Mouse (Mus musculus) limb, embryonic 14.5 days (tissue): ENCODE results near the gene 1700021F05Rik. TPM values are rescaled to one million over a fixed set of nuclear protein-coding genes. Genes with fewer than 3 reads are reported as not detected.

ENCODE experiments used
- ATAC-seq: fragments of 200-750 bp; cut with Nextera tagmentation; 2 replicates; pipeline ENCODE4 v1.8.0; 2017; ENCODE audit warnings: low read depth, moderate number of reproducible peaks, moderate TSS enrichment; ENCODE audit not compliant: low FRiP score
- DNase-seq: peaks from one replicate; pipeline ENCODE4 v3.0.0-alpha.2; 2015; ENCODE audit warnings: low spot score
- H3K27ac ChIP-seq: fragments of 300-500 bp; sonication (generic); replicated peaks from 2 replicates; pipeline ENCODE4 v1.5.1; 2014; ENCODE audit warnings: low read depth, mild to moderate bottlenecking, low read length, moderate library complexity, mixed read lengths
- H3K27me3 ChIP-seq: fragments of 300-500 bp; sonication (generic); 2 replicates; pipeline ENCODE4 v1.6.1; 2014; ENCODE audit warnings: low read length, mixed read lengths; ENCODE audit not compliant: control insufficient read depth, insufficient read depth
- H3K36me3 ChIP-seq: fragments of 300-500 bp; sonication (generic); 2 replicates; pipeline ENCODE4 v1.6.1; 2014; ENCODE audit warnings: mild to moderate bottlenecking, low read length, moderate library complexity, mixed read lengths; ENCODE audit not compliant: control insufficient read depth, insufficient read depth
- H3K4me1 ChIP-seq: fragments of 300-500 bp; sonication (generic); 2 replicates; pipeline ENCODE4 v1.6.1; 2014; ENCODE audit warnings: antibody characterized with exemption, low read length, mixed read lengths; ENCODE audit not compliant: control insufficient read depth, insufficient read depth
- H3K4me2 ChIP-seq: fragments of 300-500 bp; sonication (generic); replicated peaks from 2 replicates; pipeline ENCODE4 v1.6.1; 2014; ENCODE audit warnings: low read depth, mild to moderate bottlenecking, low read length, moderate library complexity; ENCODE audit not compliant: severe bottlenecking
- H3K4me3 ChIP-seq: fragments of 300-500 bp; sonication (generic); replicated peaks from 2 replicates; pipeline ENCODE4 v1.5.1; 2014; ENCODE audit warnings: low read length
- H3K9ac ChIP-seq: fragments of 300-500 bp; sonication (generic); 2 replicates; pipeline ENCODE4 v1.6.1; 2014; ENCODE audit warnings: mild to moderate bottlenecking, low read depth, low read length, moderate library complexity; ENCODE audit not compliant: severe bottlenecking
- H3K9me3 ChIP-seq: fragments of 300-500 bp; sonication (generic); 2 replicates; pipeline ENCODE4 v1.6.1; 2016; ENCODE audit warnings: low read length; ENCODE audit not compliant: control insufficient read depth
- POLR2A ChIP-seq: fragments of 200-500 bp; IDR thresholded peaks from 2 replicates; pipeline ENCODE4 v1.8.0; 2012; ENCODE audit warnings: inconsistent platforms, mild to moderate bottlenecking, moderate library complexity, borderline replicate concordance; ENCODE audit not compliant: insufficient read depth, insufficient read length; ENCODE audit errors: extremely low read depth
- WGBS: fragments of 180-500 bp; shearing (Covaris S2); extraction: QIAGEN DNeasy Blood & Tissue Kit; methylation state at CpG from one replicate; pipeline ENCODE4 v1.1.7; 2014; 5-methylcytosine and 5-hydroxymethylcytosine counted together
- polyA plus RNA-seq, 2 experiments: library from polyadenylated mRNA; depleted of rRNA in 1 of 2; stranded (reverse) in 1 of 2; unstranded in 1 of 2; fragments of >200 nt; fragmentation: Nextera tagmentation in 1 of 2; extraction: Ambion mirVana in 1 of 2; gene quantifications; 2 replicates each; pipeline versions ENCODE4 v1.2.1 to v1.2.3; 2012 to 2014

1700021F05Rik gene
- 21.1 and 24.0 TPM in 2 replicates for polyA plus RNA-seq (2012; rRNA removed)
- polyA plus RNA-seq (2014; fragmentation: Nextera tagmentation; extraction: Ambion mirVana), result 57.6 and 61.4 TPM in 2 replicates

DNA sequence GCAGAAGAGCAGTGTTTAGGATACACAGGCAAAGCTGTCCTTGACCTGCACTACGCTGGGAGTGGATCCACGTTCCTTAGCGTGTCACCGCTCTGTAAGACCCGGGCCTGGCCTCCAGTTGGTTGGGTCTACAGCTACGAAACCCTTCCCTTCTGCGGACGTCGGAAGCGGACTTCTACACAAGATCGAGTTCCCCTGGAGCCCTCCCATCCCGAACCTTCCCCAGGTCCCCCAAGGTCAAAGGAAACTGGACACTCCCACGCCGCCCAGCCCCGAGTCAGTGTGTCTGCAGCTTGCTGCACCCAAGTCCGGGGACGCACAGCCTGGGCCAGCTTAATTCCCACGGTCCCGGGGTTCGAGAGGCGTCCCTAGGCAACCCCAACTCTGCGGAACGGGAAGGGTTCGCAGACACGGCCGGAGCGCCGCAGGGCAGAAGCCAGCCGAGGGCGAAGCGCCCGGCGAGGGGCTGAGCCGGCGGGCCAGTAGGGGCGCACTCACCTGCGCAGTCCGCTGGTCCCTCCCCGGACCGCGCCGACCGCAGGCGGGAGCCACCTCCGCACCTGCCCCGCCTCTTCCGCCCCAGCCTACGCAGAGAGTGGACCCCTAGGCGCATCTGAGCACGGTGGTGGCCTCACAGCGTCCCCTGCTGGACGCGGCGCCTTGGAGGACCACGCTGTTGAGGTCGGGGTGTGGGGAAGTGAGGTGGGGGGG lies at the start of gene 1700021F05Rik:
1700021F05Rik (minus strand) TSS at position 553 of the 711 bp plus-strand sequence.
- H3K9ac ChIP-seq, result peak within 1 kb of the TSS; percentile 91
- H3K9me3 ChIP-seq, result no peaks in the 10 kb centered on the region
- H3K4me1 ChIP-seq, result peaks cover 12% of the 10 kb centered on the region
- 0 out of 2 replicates have a peak, but pooled peaks cover 3% of the 10 kb centered on the region for H3K36me3 ChIP-seq
- 0% methylated on average over 36 of the region's 56 CpGs for WGBS
- peak; percentile 94 for DNase-seq
- H3K4me3 ChIP-seq, result peak within 1 kb of the TSS; percentile 88
- ATAC-seq, result peak; percentile 99
- peak within 1 kb of the TSS; percentile 66 for H3K4me2 ChIP-seq
- peak; percentile 90 for TF ChIP-seq POLR2A
- no peaks in the 10 kb centered on the region for H3K27me3 ChIP-seq
- H3K27ac ChIP-seq, result peak within 1 kb of the TSS; percentile 75

DNA sequence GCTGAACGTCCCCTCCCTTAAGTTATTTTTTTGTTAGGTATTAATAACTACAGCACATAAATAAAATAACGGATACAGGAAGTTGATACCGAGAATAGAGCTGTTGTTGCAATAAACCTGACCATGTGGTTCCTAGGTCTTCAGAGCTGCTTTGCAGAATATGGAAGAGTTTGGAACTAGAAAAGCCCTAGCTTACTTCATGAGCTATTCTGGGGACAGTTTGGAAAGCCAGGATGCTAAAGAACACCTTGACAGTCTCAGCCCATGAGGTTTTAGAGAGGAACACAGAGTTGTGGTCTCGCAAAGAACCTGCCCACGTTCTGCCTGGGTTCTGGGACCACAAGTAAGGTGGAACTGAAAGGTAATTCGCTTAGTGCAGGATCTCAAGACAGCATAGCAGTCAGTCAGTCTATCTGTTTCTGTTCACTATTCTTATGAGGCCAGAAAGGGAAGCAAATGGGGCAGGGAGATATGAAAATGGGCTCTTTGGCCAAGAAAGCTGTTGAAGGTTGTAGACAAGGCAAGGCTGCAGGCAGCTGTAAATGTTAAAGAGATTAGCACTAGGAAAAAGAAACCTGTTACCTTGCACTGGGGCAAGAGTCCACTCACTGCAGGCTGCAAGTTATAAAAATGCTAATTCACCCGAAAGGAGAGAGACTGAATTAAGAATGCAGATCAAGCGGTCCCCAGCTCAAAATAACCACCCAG lies 47.8 kb upstream of the 1700021F05Rik start:
- no peak for TF ChIP-seq POLR2A
- DNase-seq (no peak), ATAC-seq (no peak)
- H3K9me3 ChIP-seq, result no peaks in the 10 kb centered on the region
- H3K36me3 ChIP-seq, result peaks cover 11% of the 10 kb centered on the region
- peak overlapping the region; percentile 12; the same call in 1 of the 2 replicates for H3K9ac ChIP-seq
- no peak overlapping the region for H3K4me3 ChIP-seq
- no peak overlapping the region for H3K27ac ChIP-seq
- no peak overlapping the region for H3K4me2 ChIP-seq
- H3K4me1 ChIP-seq, result no peaks in the 10 kb centered on the region; the same call in 1 of the 2 replicates
- H3K27me3 ChIP-seq, result no peaks in the 10 kb centered on the region
- WGBS, result 56% methylated on average over 8 of the region's 8 CpGs

DNA sequence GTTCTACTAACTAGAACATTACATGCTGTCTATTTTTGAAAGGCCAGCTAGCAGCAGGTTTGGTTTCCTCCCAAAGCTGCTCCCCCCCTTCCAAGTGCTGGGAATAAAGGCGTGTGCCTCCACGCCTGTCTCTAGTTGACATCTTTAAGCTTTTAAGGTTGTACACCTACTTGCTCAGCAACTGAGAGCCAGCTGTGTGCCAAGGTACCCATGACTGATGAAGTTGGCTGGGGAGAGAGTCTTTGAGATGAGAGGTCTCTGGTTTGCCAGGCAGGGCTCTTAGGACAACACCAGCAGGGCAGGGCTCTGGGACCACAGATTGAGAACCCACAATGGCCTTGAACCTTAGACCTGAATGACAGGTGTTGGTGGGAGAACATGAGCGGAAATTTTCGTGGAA lies 43.7 kb upstream of the 1700021F05Rik start:
- Histone ChIP-seq H3K27me3 (no peaks in the 10 kb centered on the region), H3K36me3 (peaks cover 27% of the 10 kb centered on the region), H3K9me3 (no peaks in the 10 kb centered on the region), H3K4me3 (no peak overlapping the region), H3K4me2 (no peak overlapping the region), H3K27ac (no peak overlapping the region), H3K9ac (no peak overlapping the region), H3K4me1 (no peaks in the 10 kb centered on the region; the same call in 1 of the 2 replicates)
- ATAC-seq, result no peak
- no peak for TF ChIP-seq POLR2A
- 89% methylated on average over 4 of the region's 4 CpGs for WGBS
- DNase-seq, result no peak

DNA sequence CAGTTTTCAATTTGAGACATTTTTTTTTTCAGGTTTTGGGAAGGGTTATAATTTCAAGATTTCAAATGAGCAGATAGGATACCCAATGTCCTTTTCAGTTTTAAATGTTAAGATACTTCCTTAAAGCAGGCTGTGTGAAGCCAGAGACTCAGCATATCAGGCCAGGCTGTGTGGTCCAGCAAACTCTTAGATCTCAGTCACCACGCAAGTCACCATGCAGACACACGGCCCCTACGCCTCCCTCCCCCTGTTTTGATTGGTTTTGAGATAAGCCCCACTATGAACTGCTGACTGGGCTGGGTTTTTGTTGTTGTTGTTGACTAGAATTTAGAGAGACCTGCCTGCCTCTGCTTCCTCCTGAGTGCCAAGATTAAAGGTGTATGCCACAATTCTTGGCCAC lies 40.5 kb upstream of the 1700021F05Rik start:
- DNase-seq, result no peak
- peaks cover 3% of the 10 kb centered on the region for H3K4me1 ChIP-seq
- no peak for ATAC-seq
- H3K9ac ChIP-seq, result peak overlapping the region; percentile 96
- TF ChIP-seq POLR2A, result no peak
- H3K36me3 ChIP-seq, result peaks cover 27% of the 10 kb centered on the region
- H3K4me3 ChIP-seq, result peak overlapping the region; percentile 65
- 59% methylated on average over 3 of the region's 3 CpGs for WGBS
- H3K4me2 ChIP-seq, result peak overlapping the region; percentile 85
- H3K27ac ChIP-seq, result peak overlapping the region; percentile 100
- H3K27me3 ChIP-seq, result no peaks in the 10 kb centered on the region
- H3K9me3 ChIP-seq, result no peaks in the 10 kb centered on the region

DNA sequence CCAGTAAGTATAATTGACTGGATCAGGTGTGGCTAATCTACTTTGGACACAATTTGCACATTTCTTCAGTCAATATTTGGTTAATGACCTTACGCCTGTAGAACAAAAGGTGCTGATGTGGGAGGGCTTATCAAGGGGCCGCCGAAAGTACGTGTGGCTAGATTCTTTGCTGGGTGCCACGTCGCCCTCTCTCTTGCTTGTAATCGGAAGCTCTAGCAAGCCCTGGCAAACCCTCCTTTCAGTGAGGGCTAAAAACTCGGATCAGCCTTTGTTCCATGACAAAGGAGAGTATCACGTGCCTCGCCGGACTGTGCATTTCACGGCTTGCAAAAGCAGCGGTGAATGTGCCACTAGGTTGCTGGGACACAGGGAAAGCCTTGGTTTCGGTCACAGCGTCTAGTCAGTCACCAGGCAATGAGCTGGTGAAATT lies 39.9 kb upstream of the 1700021F05Rik start:
- peak overlapping the region; percentile 85 for H3K4me2 ChIP-seq
- peak overlapping the region; percentile 96 for H3K9ac ChIP-seq
- no peaks in the 10 kb centered on the region for H3K9me3 ChIP-seq
- H3K27ac ChIP-seq, result peak overlapping the region; percentile 100
- ATAC-seq (no peak), DNase-seq (peak; percentile 75)
- peaks cover 3% of the 10 kb centered on the region for H3K4me1 ChIP-seq
- H3K4me3 ChIP-seq, result peak overlapping the region; percentile 65
- H3K27me3 ChIP-seq, result no peaks in the 10 kb centered on the region
- peaks cover 27% of the 10 kb centered on the region for H3K36me3 ChIP-seq
- no peak for TF ChIP-seq POLR2A
- under 1% methylated on average over 15 of the region's 15 CpGs for WGBS
